Comparison of ENCODE assay signal across 9 mouse cellular contexts in the genomic region with DNA sequence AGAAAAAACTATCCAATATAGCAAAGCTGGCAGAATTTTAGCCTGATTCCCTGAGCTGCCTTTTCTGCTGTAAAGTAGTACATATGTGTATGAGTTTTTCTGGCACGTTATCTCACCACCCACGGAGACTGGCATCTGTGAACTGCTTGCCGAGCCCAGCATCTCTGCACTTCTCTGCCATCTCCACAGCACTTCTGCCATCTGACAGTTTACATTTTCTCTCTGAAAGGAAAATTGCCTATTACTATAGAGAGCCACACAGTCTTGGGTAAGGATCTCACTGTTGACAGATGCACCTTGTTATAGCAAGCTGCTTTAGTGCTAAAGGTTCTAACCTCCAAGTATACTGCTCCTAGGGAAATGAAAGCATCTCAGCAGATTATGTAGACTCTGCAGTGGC. TPM values are rescaled to one million over a fixed set of nuclear protein-coding genes. Genes with fewer than 3 reads are reported as not detected.
DNase-seq lines count a peak whose midpoint lies in the region; ATAC-seq and TF ChIP-seq lines count a peak whose summit lies in the region.
"Had no signal": no experiment of that assay in that cellular context is flagged by ENCODE, and none has a peak within 500 bp of the region (broad histone marks: within the 10 kb centered on the region; RNA-seq: fewer than 3 reads in every experiment).

No protein-coding gene starts in this region.

- peak; percentile 94 for ATAC-seq in hindbrain, postnatal 0 days
- ATAC-seq in stomach, postnatal 0 days (ENCODE audit: low FRiP score, low TSS enrichment), result no peak

- H3K9me3 ChIP-seq in hindbrain, postnatal 0 days (ENCODE audit: low read length), result no peaks in the 10 kb centered on the region
- no peaks in the 10 kb centered on the region for H3K9me3 ChIP-seq in stomach, postnatal 0 days (ENCODE audit: control insufficient read depth, low read length)

- TF ChIP-seq EP300 in stomach, postnatal 0 days (optimal IDR thresholded peaks at IDR 0.05), result no peak

- TF ChIP-seq CTCF in brain, embryonic 14.5 days (IDR thresholded peaks at IDR 0.05; ENCODE audit: borderline replicate concordance, extremely low read depth, insufficient read depth, insufficient read length), result no peak
- TF ChIP-seq CTCF in hindbrain, postnatal 0 days (IDR thresholded peaks at IDR 0.05; ENCODE audit: low read depth), result no peak
- TF ChIP-seq CTCF in stomach, postnatal 0 days (IDR thresholded peaks at IDR 0.05; ENCODE audit: low read depth), result no peak
- TF ChIP-seq CTCF in kidney, adult 2 months (conservative IDR thresholded peaks at IDR 0.05; ENCODE audit: insufficient read depth, insufficient read length, low read depth, low read length), result no peak

- H3K27ac ChIP-seq in hindbrain, postnatal 0 days, result peak overlapping the region; percentile 54; the same call in 1 of the 2 replicates
- H3K27ac ChIP-seq in stomach, postnatal 0 days (replicated peaks), result no peak overlapping the region
- H3K27ac ChIP-seq in kidney, adult 2 months (ENCODE audit: insufficient read depth, low read depth, low read length), result no peak overlapping the region

- no peak overlapping the region for H3K4me3 ChIP-seq in hindbrain, postnatal 0 days (ENCODE audit: low read length)
- H3K4me3 ChIP-seq in stomach, postnatal 0 days (ENCODE audit: low read depth, low read length), result no peak overlapping the region
- H3K4me3 ChIP-seq in kidney, adult 2 months (ENCODE audit: insufficient read depth, low read depth, low read length), result no peak overlapping the region

- WGBS in hindbrain, postnatal 0 days, result 48% methylated on average over 3 of the region's 3 CpGs
- 80% methylated on average over 3 of the region's 3 CpGs for WGBS in stomach, postnatal 0 days
- WGBS in kidney, adult 2 months, result 86% methylated on average over 3 of the region's 3 CpGs

- no peak overlapping the region for H3K9ac ChIP-seq in hindbrain, postnatal 0 days (replicated peaks; ENCODE audit: low read length)
- H3K9ac ChIP-seq in stomach, postnatal 0 days (ENCODE audit: low read length), result no peak overlapping the region

- no peaks in the 10 kb centered on the region for H3K27me3 ChIP-seq in hindbrain, postnatal 0 days (ENCODE audit: insufficient read depth, low read length)
- H3K27me3 ChIP-seq in stomach, postnatal 0 days (ENCODE audit: control insufficient read depth, insufficient read depth, low read length), result no peaks in the 10 kb centered on the region
- no peaks in the 10 kb centered on the region for H3K27me3 ChIP-seq in kidney, adult 2 months (replicated peaks; ENCODE audit: control insufficient read depth, insufficient read depth, low read length)

- intact Hi-C loops in left cerebral cortex, postnatal 25 days (cut with DNase I), result loop anchor here (2.0 to 10.0 kb wide), 3 partner anchors 248 to 450 kb away; no protein-coding TSS in a partner anchor

- H3K4me1 ChIP-seq in hindbrain, postnatal 0 days (ENCODE audit: insufficient read depth, low read length), result no peaks in the 10 kb centered on the region
- no peaks in the 10 kb centered on the region for H3K4me1 ChIP-seq in stomach, postnatal 0 days (replicated peaks; ENCODE audit: control insufficient read depth, insufficient read depth)
- no peaks in the 10 kb centered on the region for H3K4me1 ChIP-seq in kidney, adult 2 months (ENCODE audit: control insufficient read depth, insufficient read depth, low read length)

- no peak for TF ChIP-seq POLR2A in brain, embryonic 14.5 days (IDR thresholded peaks at IDR 0.05; ENCODE audit: borderline replicate concordance, extremely low read depth, insufficient read depth, insufficient read length, poor library complexity, severe bottlenecking)
- no peak for TF ChIP-seq POLR2A in kidney, adult 2 months (IDR thresholded peaks at IDR 0.05; ENCODE audit: low read depth, low read length)

- H3K4me2 ChIP-seq in hindbrain, postnatal 0 days (ENCODE audit: low read depth, low read length), result no peak overlapping the region; the same call in 1 of the 2 replicates
- no peak overlapping the region for H3K4me2 ChIP-seq in stomach, postnatal 0 days (replicated peaks; ENCODE audit: low read depth)

- peak; percentile 91 for DNase-seq in brain, embryonic 14.5 days (ENCODE audit: low read depth)
- DNase-seq in cerebellum, adult 9-10 months, result peak; percentile 99
- DNase-seq in hindbrain, postnatal 0 days (ENCODE audit: low spot score), result peak; percentile 87
- DNase-seq in left cerebral cortex, postnatal 25 days (ENCODE audit: low spot score in 2 of 2), result peak; percentile 65 to 93
- DNase-seq in stomach, postnatal 0 days (ENCODE audit: low spot score), result no peak
- no peak for DNase-seq in testis, postnatal 10 days (ENCODE audit: low spot score)
- DNase-seq in kidney, adult 2 months, result no peak
- no peak for DNase-seq in lung, postnatal 14 days
- DNase-seq: thymus, postnatal 4 days had no signal

- H3K36me3 ChIP-seq in hindbrain, postnatal 0 days (ENCODE audit: insufficient read depth, low read length), result no peaks in the 10 kb centered on the region
- no peaks in the 10 kb centered on the region for H3K36me3 ChIP-seq in stomach, postnatal 0 days (ENCODE audit: control insufficient read depth, insufficient read depth, low read length)
- H3K36me3 ChIP-seq in kidney, adult 2 months (ENCODE audit: control insufficient read depth, insufficient read depth, low read length), result no peaks in the 10 kb centered on the region

RNA-seq across cellular contexts. Expression of a gene that starts 48.5 kb away (rescaled TPM):
- polyA plus RNA-seq in brain, embryonic 14.5 days (2012; rRNA removed), result 22.3 and 32.5 TPM in 2 replicates
- 47.8 and 53.3 TPM in 2 replicates for total RNA-seq in hindbrain, postnatal 0 days (2014; rRNA removed)
- 109 and 118 TPM in 2 replicates for polyA plus RNA-seq in hindbrain, postnatal 0 days (2015; fragmentation: Nextera tagmentation; extraction: Ambion mirVana)
- 10 to 100 TPM; 95.6 to 98.1 TPM for total RNA-seq in left cerebral cortex, postnatal 25 days (2021)
- polyA plus RNA-seq in stomach, postnatal 0 days (2015; fragmentation: Nextera tagmentation; extraction: Ambion mirVana), result 4.7 and 5.5 TPM in 2 replicates
- polyA plus RNA-seq in kidney, adult 2 months (2012; rRNA removed), result 1.2 TPM in 2 replicates

Comparison
In these comparisons a context has a peak if more than half of its experiments do, and no peak if none do; other contexts are left out.
1. DNase-seq: peak in brain, embryonic 14.5 days (single experiment), cerebellum, adult 9-10 months (single experiment), hindbrain, postnatal 0 days (single experiment) and left cerebral cortex, postnatal 25 days (2 of 2); none in stomach, postnatal 0 days (single experiment), testis, postnatal 10 days (single experiment), kidney, adult 2 months (single experiment) and lung, postnatal 14 days (single experiment).